Mouse (Mus musculus) inflammation-experienced regulatory T-cells, adult 16 weeks (primary cell): ENCODE data around the gene Krtap10-4. TPM values are rescaled to one million over a fixed set of nuclear protein-coding genes. Genes with fewer than 3 reads are reported as not detected.

Source experiments
- polyA plus RNA-seq: library from polyadenylated mRNA; unstranded; fragments of 100-300 nt; shearing (Covaris generic); gene quantifications from one replicate; pipeline ENCODE4 v1.2.1, GENCODE M21; 2017

Gene Krtap10-4
- polyA plus RNA-seq: not detected

DNA sequence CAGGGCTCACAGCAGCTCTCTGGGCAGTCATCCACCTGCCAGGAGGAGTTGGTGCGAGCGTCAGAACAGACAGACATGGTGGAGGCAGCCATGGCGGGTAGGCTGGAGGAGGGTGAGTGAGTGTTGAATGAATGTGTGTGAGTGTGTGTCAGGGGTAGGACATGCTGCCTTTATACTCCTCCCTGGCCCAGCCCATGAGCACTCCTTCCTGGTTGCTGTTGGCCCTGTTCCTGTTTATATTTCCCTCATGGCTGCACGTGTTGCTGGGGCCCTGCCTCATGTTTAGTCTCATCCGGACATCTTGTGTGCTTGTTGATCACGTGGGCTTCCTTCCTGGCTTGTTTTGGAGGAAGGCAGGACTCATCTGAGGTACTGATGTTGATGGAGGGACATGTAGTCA lies at the start of gene Krtap10-4:
Krtap10-4 (minus strand) TSS at position 145 of the 400 bp plus-strand sequence.

DNA sequence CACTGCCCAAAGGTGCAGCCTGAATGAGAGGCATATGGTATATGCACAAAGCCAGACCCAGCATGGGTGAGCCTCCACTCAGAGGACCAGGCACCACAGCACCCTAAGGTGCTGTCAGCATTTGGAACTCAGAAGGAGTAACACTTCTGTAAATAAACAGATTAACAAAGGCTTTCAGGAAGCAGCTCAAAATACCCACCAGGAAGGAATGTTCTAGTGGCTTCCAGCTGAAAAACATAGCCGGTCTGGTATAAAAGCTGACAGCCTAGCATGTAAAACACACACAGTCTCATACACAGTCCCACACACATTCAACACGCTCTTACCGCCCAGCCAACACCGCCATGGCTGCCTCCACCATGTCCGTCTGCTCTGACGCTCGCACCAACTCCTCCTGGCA lies 34.8 kb upstream of the Krtap10-4 start, which contains the start of gene Gm3285:
Gm3285 (plus strand) TSS at position 301 of the 400 bp plus-strand sequence.

DNA sequence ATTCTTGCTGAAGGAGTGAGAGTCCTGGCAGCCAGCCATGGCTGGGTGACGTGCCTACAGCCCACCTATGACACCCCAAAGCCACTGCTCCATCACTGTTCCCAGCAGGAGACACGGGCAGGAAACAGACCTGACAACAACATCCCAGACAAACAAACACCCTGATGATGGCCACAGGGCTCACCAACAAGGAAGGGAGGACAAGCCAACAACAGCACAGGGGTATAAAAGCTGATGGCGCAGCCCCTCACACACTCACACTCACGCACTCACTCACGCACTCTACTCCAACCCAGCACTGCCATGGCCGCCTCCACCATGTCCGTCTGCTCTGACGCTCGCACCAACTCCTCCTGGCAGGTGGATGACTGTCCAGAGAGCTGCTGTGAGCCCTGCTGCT lies 25.7 kb upstream of the Krtap10-4 start, which contains the start of gene Gm10318:
Gm10318 (plus strand) TSS at position 301 of the 400 bp plus-strand sequence.

DNA sequence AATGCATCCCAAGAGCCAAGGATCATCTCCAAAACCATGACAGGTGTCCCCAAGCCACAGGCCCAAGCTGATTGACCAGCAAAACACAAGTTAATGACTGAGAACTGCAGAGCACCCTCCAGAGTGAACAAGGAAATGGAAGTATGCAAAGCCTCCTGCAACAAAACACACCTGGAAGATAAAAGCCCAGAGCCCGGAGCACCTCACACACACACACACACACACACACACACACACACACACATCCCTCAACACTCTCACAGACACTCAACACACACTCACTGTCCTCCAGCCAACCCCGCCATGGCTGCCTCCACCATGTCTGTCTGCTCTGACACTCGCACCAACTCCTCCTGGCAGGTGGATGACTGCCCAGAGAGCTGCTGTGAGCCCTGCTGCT lies 19.6 kb upstream of the Krtap10-4 start, which contains the start of gene Gm36176:
Gm36176 (plus strand) TSS at position 301 of the 400 bp plus-strand sequence.

DNA sequence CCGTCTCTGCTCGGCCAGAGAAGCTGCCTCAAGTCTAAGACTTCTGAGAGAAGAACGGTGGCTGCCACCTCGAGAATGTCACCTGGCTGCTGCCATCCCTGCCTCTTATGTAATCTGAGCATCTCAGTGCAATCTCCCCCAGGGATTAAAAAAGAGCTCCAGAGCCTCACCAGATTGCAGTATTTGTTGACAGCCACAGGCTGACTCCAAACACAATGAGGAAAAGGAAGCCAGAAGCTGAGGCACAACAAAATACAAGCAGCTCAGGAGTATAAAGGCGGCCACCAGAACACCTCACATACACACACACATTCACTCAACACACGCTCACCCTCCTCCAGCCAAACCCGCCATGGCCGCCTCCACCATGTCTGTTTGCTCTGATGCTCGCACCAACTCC lies 8.8 kb upstream of the Krtap10-4 start, which contains the start of gene Krtap10-10:
Krtap10-10 (plus strand) TSS at position 301 of the 400 bp plus-strand sequence.

DNA sequence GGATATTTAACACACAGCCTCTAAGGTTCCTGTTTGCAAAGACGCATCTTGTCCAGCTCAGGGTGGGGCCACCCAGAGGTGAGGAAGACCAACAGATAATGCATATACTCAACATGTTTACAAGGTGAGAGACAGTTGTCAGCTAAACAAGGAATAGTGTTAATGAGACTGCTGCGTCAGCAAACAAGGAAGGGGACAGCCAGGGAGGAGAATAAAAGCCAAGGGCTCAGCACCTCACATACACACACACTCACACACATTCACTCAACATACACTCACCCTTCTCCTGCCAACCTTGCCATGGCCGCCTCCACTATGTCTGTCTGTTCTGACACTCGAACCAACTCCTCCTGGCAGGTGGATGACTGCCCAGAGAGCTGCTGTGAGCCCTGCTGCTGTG lies 12.5 kb downstream of the Krtap10-4 start, which contains the start of gene Gm2696:
Gm2696 (plus strand) TSS at position 301 of the 400 bp plus-strand sequence.

DNA sequence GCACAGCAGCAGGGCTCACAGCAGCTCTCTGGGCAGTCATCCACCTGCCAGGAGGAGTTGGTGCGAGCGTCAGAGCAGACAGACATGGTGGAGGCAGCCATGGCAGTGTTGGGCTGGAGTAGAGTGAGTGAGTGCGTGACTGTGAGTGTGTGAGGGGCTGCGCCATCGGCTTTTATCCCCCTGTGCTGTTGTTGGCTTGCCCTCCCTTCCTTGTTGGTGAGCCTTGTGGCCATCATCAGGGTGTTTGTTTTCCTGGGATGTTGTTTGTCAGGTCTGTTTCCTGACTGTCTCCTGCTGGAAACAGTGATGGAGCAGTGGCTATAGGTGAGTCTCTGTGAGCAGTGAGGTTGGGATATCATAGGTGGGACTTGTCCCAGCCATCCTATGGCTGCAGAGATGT lies 15.2 kb downstream of the Krtap10-4 start, which contains the start of gene Gm9507:
Gm9507 (minus strand) TSS at position 101 of the 400 bp plus-strand sequence.

DNA sequence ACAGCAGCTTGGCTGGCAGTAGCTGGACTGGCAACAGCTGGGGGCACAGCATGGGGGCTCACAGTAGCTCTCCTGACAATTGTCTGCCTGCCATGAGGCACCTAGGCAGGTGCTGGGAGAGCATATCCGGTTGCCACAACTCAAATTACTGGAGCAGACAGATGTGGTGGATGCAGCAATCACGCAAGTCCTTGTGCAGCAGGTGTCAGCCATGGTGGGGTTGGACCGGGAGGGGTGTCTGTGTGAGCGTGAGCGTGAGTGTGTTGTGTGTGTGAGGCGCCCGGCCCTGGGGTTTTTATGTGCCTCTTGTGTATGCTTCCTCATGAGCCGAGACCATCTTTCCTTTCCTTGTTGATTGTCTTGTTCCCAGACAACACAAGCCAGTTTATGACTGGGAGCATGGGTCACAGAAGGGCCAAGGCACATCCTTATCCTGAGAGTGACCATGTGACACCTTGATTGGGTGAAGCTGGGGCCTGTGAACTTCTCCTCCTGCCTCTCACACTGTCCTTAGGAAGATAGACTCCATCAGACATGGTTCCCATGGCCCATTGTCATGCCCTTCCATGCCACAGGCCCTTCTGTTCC lies 27.9 kb downstream of the Krtap10-4 start, which contains the start of gene Gm19668:
Gm19668 (minus strand) TSS at position 213 of the 588 bp plus-strand sequence.

DNA sequence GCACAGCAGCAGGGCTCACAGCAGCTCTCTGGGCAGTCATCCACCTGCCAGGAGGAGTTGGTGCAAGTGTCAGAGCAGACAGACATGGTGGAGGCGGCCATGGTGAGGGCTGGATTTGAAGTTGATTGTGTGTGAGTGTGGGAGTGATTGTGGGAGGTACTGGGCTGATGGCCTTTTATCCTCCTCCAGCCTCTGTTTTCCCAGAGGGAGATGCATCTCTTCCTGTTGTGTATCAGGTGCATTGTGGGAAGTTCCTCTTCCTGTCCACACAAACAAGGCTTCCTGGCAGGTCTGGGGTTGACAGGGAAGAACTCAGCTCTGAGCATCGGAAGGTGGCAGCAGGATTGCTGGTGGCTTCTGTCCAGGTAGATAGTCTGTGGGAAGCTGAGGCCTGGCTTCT lies 31.9 kb downstream of the Krtap10-4 start, which contains the start of gene Gm9639:
Gm9639 (minus strand) TSS at position 101 of the 400 bp plus-strand sequence.

DNA sequence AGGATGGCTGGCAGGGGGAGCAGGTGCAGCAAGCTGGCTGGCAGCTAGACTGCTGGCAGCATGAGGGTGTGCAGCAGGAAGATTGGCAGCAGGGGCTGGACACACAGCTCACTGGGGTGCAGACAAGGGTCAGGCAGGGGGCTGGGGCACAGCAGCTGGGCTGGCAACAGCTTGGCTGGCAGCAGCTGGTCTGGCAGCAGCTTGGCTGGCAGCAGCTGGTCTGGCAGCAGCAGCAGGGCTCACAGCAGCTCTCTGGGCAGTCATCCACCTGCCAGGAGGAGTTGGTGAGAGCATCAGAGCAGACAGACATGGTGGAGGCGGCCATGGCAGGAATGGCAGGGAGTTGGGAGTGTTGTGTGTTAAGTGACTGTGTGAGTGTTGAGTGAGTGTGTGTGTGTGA lies 39.0 kb downstream of the Krtap10-4 start, which contains the start of gene Gm7137:
Gm7137 (minus strand) TSS at position 325 of the 400 bp plus-strand sequence.

DNA sequence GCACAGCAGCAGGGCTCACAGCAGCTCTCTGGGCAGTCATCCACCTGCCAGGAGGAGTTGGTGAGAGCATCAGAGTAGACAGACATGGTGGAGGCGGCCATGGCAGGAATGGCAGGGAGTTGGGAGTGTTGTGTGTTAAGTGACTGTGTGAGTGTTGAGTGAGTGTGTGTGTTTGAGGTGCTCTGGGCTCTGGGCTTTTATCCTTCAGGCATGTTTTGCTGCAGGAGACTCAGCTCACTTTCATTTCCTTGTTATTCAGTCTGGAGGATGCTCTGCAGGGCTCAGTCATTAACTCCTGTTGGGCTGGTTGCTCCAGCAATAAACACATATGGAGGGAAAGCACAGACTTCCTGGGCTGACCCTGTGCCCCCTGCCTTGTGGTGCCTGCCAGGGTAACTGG lies 44.5 kb downstream of the Krtap10-4 start, which contains the start of gene Gm3250:
Gm3250 (minus strand) TSS at position 101 of the 400 bp plus-strand sequence.

DNA sequence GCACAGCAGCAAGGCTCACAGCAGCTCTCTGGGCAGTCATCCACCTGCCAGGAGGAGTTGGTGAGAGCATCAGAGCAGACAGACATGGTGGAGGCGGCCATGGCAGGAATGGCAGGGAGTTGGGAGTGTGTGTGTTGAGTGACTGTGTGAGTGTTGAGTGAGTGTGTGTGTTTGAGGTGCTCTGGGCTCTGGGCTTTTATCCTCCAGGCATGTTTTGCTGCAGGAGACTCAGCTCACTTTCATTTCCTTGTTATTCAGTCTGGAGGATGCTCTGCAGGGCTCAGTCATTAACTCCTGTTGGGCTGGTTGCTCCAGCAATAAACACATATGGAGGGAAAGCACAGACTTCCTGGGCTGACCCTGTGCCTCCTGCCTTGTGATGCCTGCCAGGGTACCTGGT lies 50.1 kb downstream of the Krtap10-4 start, which contains the start of gene Gm7138:
Gm7138 (minus strand) TSS at position 101 of the 400 bp plus-strand sequence.

Other genes starting within 250 kb of the Krtap10-4 start
- gene Pttg1ip, start 245.4 kb downstream of the Krtap10-4 start, polyA plus RNA-seq: 130 TPM
- 133 TPM for gene Sumo3, start 221.0 kb downstream of the Krtap10-4 start, polyA plus RNA-seq
- not detected for gene Gm49325, start 220.9 kb downstream of the Krtap10-4 start, polyA plus RNA-seq
- gene Ube2g2, start 204.8 kb downstream of the Krtap10-4 start, polyA plus RNA-seq: 75.8 TPM
- 0.69 TPM for gene Tspear, start 140.5 kb downstream of the Krtap10-4 start, polyA plus RNA-seq
- gene Gm19402, start 136.3 kb downstream of the Krtap10-4 start, polyA plus RNA-seq: not detected
- not detected for gene Gm9508, start 129.9 kb downstream of the Krtap10-4 start, polyA plus RNA-seq
- not detected for gene Gm10272, start 120.5 kb downstream of the Krtap10-4 start, polyA plus RNA-seq
- not detected for gene Gm10024, start 115.6 kb downstream of the Krtap10-4 start, polyA plus RNA-seq
- gene Gm10142, start 111.3 kb downstream of the Krtap10-4 start, polyA plus RNA-seq: not detected
- not detected for gene Krtap12-1, start 106.5 kb downstream of the Krtap10-4 start, polyA plus RNA-seq
- not detected for gene Gm10100, start 100.6 kb downstream of the Krtap10-4 start, polyA plus RNA-seq
- not detected for gene Gm18596, start 84.5 kb downstream of the Krtap10-4 start, polyA plus RNA-seq
- gene Gm9736, start 75.7 kb downstream of the Krtap10-4 start, polyA plus RNA-seq: not detected
- gene Gm3233, start 67.4 kb downstream of the Krtap10-4 start, polyA plus RNA-seq: not detected
- gene Gm3238, start 55.8 kb downstream of the Krtap10-4 start, polyA plus RNA-seq: not detected
- not detected for gene Gm7138, start 50.2 kb downstream of the Krtap10-4 start, polyA plus RNA-seq
- not detected for gene Gm3250, start 44.6 kb downstream of the Krtap10-4 start, polyA plus RNA-seq
- gene Gm7137, start 38.9 kb downstream of the Krtap10-4 start, polyA plus RNA-seq: not detected
- gene Gm9639, start 32.0 kb downstream of the Krtap10-4 start, polyA plus RNA-seq: not detected
- not detected for gene Gm19668, start 28.0 kb downstream of the Krtap10-4 start, polyA plus RNA-seq
- gene Gm9507, start 15.3 kb downstream of the Krtap10-4 start, polyA plus RNA-seq: not detected
- gene Gm2696, start 12.4 kb downstream of the Krtap10-4 start, polyA plus RNA-seq: not detected
- not detected for gene Krtap10-10, start 8.9 kb upstream of the Krtap10-4 start, polyA plus RNA-seq
- gene Gm36176, start 19.7 kb upstream of the Krtap10-4 start, polyA plus RNA-seq: not detected
- not detected for gene Gm10318, start 25.8 kb upstream of the Krtap10-4 start, polyA plus RNA-seq
- gene Gm3285, start 34.9 kb upstream of the Krtap10-4 start, polyA plus RNA-seq: not detected
- not detected for gene Lrrc3, start 75.4 kb upstream of the Krtap10-4 start, polyA plus RNA-seq
- gene Trpm2, start 143.5 kb upstream of the Krtap10-4 start, polyA plus RNA-seq: 0.71 TPM
- gene 1810043G02Rik, start 151.4 kb upstream of the Krtap10-4 start, polyA plus RNA-seq: 11.9 TPM
- 111 TPM for gene Pfkl, start 183.0 kb upstream of the Krtap10-4 start, polyA plus RNA-seq
- gene Dnmt3l, start 214.9 kb upstream of the Krtap10-4 start, polyA plus RNA-seq: not detected
- 0.62 TPM for gene Aire, start 216.5 kb upstream of the Krtap10-4 start, polyA plus RNA-seq
- gene Icosl, start 242.2 kb upstream of the Krtap10-4 start, polyA plus RNA-seq: 13.2 TPM